Mouse (Mus musculus) G1E-ER4 (cell line): ENCODE results near the gene Olfr373. TPM values are rescaled to one million over a fixed set of nuclear protein-coding genes. Genes with fewer than 3 reads are reported as not detected.

Experiments
- GATA1 ChIP-seq: IDR thresholded peaks from one replicate; pipeline ENCODE4 v1.8.0; 2012; ENCODE audit warnings: low read length, inconsistent platforms
- polyA plus RNA-seq: library from polyadenylated mRNA; stranded (reverse); fragments of >175 nt; gene quantifications from 2 replicates; pipeline ENCODE4 v1.2.3, GENCODE M21; 2012

Gene Olfr373
- polyA plus RNA-seq, 1 experiment = not detected

- no peak for TF ChIP-seq GATA1
Measured at GRCm38 (mm10) chr8:72134756-72135445, 51.9 kb downstream of the Olfr373 start, which contains the start of gene Tpm4. Gene Tpm4 (plus strand): TSS chr8:72134975.

- no peak for TF ChIP-seq GATA1
Measured at GRCm38 (mm10) chr8:72135446-72136301, 52.7 kb downstream of the Olfr373 start.

GRCm38 (mm10) chr8:72136302-72136978 is 53.5 kb downstream of the Olfr373 start:
- TF ChIP-seq GATA1 = no peak

GRCm38 (mm10) chr8:72137431-72137830 is 54.5 kb downstream of the Olfr373 start:
- TF ChIP-seq GATA1 = no peak

GRCm38 (mm10) chr8:72138456-72138855 is 55.5 kb downstream of the Olfr373 start:
- TF ChIP-seq GATA1 = no peak

GRCm38 (mm10) chr8:72143256-72143824 is 60.4 kb downstream of the Olfr373 start:
- TF ChIP-seq GATA1 = no peak

- TF ChIP-seq GATA1 = no peak
Measured at GRCm38 (mm10) chr8:72144345-72144975, 61.5 kb downstream of the Olfr373 start.

- no peak for TF ChIP-seq GATA1
Measured at GRCm38 (mm10) chr8:72145511-72145910, 62.5 kb downstream of the Olfr373 start.

- no peak for TF ChIP-seq GATA1
Measured at GRCm38 (mm10) chr8:72146056-72146455, 63.1 kb downstream of the Olfr373 start.

GRCm38 (mm10) chr8:72146556-72146955 is 63.6 kb downstream of the Olfr373 start:
- no peak for TF ChIP-seq GATA1

- no peak for TF ChIP-seq GATA1
Measured at GRCm38 (mm10) chr8:72147266-72147665, 64.3 kb downstream of the Olfr373 start.

- TF ChIP-seq GATA1 = no peak
Measured at GRCm38 (mm10) chr8:72149056-72149455, 66.1 kb downstream of the Olfr373 start.

- TF ChIP-seq GATA1 = no peak
Measured at GRCm38 (mm10) chr8:72151418-72152078, 68.6 kb downstream of the Olfr373 start.

Other genes with a start within 250 kb of the Olfr373 start
- 0.78 and 2.4 TPM in 2 replicates for gene Zfp709, start 201.2 kb upstream of the Olfr373 start, polyA plus RNA-seq
- gene Zfp882, start 174.6 kb upstream of the Olfr373 start, polyA plus RNA-seq = 0.25 and 0.70 TPM in 2 replicates
- gene Zfp617, start 174.5 kb upstream of the Olfr373 start, polyA plus RNA-seq = 2.5 and 3.6 TPM in 2 replicates
- 1.2 and 3.6 TPM in 2 replicates for gene Zfp961, start 132.1 kb upstream of the Olfr373 start, polyA plus RNA-seq
- 0.16 and 0.30 TPM in 2 replicates for gene Cyp4f18, start 73.6 kb upstream of the Olfr373 start, polyA plus RNA-seq
- gene Olfr372, start 42.0 kb upstream of the Olfr373 start, polyA plus RNA-seq = not detected in 2 replicates
- not detected in 2 replicates for gene Olfr374, start 23.9 kb downstream of the Olfr373 start, polyA plus RNA-seq
- gene Tpm4, start 51.8 kb downstream of the Olfr373 start, polyA plus RNA-seq = 0.04 TPM in 1 of 2 replicates, not detected in the other
- gene Rab8a, start 78.0 kb downstream of the Olfr373 start, polyA plus RNA-seq = 41.7 and 43.2 TPM in 2 replicates
- 0.12 and 0.25 TPM in 2 replicates for gene Hsh2d, start 106.5 kb downstream of the Olfr373 start, polyA plus RNA-seq
- gene Cib3, start 129.7 kb downstream of the Olfr373 start, polyA plus RNA-seq = not detected in 2 replicates
- not detected in 2 replicates for gene Gm11034, start 130.5 kb downstream of the Olfr373 start, polyA plus RNA-seq
- 54.3 and 63.6 TPM in 2 replicates for gene Fam32a, start 136.6 kb downstream of the Olfr373 start, polyA plus RNA-seq
- 96.9 and 119 TPM in 2 replicates for gene Ap1m1, start 156.8 kb downstream of the Olfr373 start, polyA plus RNA-seq
- gene Gm10282, start 222.1 kb downstream of the Olfr373 start, polyA plus RNA-seq = 179 and 219 TPM in 2 replicates
- 0.06 and 0.12 TPM in 2 replicates for gene Klf2, start 235.9 kb downstream of the Olfr373 start, polyA plus RNA-seq